Mouse (Mus musculus): ENCODE data around the gene Fank1.

Gene Fank1

DNA sequence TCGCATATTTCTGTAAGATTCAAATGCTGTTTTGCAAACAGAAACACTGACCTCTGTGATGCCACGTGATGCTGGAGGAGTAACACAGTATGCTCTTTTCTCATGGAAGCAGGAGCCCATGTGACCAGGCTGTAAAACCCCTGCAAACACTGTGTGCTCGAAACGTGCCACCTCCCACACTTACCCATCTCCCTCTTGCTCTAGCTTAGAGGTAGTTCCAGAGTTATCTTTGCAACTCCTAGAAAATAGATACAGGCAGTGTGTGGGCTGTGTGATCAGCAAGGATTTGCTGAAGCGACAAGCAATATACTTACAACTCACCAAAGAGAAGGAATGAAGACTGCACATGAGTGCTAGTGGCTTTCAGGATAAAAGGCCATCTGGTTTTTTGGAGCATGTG is 8.1 kb upstream of the Fank1 start:
- no peak for DNase-seq

GRCm38 (mm10) chr7:133775179-133775578 is 1.5 kb upstream of the Fank1 start:
- no peak for DNase-seq

DNA sequence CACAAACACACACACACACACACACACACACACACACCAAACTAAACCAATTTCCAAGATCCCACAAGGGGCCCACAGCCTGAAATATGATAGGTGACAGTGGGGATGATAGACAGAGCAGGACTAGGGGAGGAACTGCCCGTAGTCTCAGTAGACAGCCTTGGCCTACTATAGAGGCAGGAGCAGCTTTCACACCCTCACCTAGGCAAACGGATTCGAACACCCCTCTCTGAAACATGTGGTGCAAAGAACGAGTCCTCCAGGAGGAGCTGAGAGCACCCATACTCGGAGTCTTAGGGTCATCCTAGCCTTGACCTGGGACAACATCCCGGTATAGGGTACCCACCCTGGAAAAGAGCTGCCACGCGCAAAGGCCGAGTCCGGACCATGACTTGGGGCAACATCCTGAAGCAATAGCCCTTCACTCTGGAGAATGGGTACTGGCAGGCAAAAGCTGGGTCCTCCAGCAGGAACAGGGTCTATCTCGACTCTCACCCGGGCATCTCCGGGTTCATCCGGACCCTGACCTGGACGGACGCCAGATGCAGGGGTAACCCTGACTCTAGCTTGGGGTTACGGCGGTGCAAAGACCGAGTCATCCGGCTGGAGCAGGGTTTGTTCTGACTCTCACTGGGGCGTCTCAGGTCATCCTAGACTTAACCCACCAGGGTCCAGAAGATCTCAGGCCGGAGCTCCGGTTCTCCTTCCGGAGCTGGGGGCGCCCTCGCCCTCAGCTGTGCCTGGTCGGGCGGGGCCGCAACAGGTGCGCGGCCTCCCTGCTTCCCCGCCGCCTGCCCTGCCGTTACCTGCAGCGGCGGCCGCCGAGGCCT is 650 bp upstream of the Fank1 start:
- DNase-seq = peak in 1 of 2 experiments; percentile 68

- DNase-seq = no peak
Observed at GRCm38 (mm10) chr7:133781583-133781982, 4.9 kb downstream of the Fank1 start.

- no peak for DNase-seq
Observed at GRCm38 (mm10) chr7:133781991-133782390, 5.3 kb downstream of the Fank1 start.

DNA sequence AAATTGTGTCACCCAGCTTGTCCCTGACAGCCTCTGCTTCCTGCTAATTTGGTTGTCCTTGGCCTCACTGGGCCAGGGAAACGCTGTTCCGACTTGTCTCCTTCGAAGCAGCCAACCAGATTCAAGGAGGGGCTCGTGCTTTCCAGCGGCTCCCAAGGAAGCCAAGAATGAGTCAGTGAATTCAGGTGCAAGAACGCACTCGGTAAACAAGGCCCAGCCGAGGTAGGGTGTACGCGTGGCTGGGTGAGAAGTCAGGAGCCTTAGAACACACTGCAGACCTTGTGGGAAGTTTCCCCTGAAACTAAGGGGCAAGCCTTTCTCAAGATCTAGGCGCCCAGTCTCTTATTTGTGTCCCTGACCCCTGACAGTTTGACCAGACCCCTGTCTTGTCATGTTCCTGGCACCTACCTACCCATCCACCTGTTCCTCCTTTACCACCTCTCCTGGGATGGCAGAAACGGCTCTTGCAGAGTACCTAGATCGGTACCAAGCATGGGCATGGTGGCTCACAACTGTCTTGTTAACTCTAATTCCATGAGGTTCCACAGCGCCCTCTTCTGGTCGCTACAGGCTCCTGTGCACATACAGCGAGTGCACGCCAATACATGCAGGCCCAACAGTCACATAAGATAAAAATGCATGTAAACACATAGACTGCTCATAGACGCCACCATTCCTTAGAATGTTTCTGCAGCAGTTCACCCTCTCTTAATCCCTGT is 6.2 kb downstream of the Fank1 start, which contains the start of gene Dhx32:
TSS of gene Dhx32 (minus strand) at position 10 of the 719 bp plus-strand sequence.
- peak; percentile 86 to 93 for DNase-seq

DNA sequence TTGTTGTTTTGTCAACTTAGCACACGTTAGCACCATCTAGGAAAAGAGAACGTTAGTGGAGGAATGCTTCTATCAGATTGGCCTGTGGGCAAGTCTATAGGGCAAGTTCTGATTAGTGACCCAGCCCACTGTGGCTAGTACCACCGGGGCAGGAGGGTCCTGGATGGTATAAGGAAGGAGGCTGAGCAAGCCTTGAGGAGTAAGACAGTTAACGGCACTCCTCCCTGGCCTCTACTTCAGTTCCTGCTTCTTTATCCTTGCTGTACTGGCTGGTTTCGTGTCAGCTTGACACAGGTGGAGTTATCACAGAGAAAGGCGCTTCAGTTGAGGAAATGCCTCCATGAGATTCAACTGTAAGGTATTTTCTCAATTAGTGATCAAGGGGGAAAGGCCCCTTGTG is 10.9 kb downstream of the Fank1 start:
- DNase-seq = no peak

DNA sequence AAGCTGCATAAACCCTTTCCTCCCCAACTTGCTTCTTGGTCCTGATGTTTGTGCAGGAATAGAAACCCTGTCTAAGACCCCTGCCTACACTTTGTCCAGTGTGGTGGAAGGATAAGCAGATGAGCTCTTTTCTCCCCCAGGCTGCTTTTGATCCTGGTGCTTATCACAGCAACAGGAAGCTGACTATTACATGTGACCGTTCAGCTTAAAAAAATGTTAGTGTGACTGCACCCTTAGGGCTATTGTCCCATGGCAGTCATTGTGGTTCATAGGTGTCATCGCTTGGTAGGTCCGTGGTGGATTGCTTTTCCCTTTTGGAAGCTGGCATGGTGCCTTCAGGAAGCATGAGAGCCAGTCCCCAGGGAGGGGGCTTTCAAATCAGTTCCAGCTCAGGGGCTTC is 11.5 kb downstream of the Fank1 start:
- peak in 1 of 2 experiments; percentile 32 for DNase-seq

DNA sequence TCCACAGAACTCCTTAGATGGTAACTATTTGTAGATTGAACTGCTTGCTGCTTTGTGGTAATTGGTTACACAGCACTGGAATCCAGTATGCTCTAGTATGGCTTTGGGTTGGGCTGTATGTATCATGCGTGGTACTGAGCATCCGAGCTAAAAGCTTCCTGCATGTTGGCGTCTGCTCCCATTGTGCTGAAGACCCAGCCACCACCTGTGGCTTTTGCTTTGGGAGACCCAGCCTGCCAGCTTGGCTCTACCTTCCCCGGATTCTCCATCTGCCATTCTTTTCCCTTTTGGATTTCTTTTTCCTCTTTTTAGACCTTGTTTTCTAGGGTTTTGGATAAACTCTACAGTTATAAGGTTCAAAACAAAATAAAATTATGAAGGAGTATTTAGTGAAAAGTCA is 13.5 kb downstream of the Fank1 start:
- DNase-seq = peak; percentile 71 to 83

DNA sequence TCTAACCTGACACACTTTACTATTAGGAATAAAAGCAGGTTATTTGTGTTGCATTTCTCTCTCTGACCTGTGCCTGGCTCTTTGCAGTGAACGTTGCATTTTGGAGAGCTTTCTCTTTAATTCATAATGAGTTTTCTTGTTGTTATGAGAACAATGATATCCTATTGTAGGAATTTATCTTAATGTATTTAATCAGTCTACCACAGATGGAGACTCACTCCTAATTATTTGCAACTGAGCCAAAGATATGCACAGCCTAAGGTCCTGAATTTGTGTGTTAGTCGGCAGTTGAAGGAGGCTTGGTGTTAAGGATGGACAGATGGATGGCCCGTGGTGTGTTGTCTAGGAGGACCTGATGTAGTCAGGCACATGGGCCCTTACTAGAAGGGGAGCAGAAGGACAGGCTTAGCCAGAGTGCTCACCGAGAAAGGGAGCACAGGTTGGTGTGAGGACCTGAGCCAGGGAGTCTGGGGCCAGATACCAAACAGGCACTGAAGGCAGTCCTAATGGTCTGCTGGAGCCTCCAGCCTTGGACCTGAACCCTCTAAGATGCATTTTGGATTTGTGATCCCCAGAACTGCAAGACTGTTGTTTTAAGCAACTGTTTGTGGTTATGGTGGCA is 14.1 kb downstream of the Fank1 start:
- DNase-seq = peak; percentile 47 to 58

- no peak for DNase-seq
Observed at GRCm38 (mm10) chr7:133792771-133793170, 16.1 kb downstream of the Fank1 start.

DNA sequence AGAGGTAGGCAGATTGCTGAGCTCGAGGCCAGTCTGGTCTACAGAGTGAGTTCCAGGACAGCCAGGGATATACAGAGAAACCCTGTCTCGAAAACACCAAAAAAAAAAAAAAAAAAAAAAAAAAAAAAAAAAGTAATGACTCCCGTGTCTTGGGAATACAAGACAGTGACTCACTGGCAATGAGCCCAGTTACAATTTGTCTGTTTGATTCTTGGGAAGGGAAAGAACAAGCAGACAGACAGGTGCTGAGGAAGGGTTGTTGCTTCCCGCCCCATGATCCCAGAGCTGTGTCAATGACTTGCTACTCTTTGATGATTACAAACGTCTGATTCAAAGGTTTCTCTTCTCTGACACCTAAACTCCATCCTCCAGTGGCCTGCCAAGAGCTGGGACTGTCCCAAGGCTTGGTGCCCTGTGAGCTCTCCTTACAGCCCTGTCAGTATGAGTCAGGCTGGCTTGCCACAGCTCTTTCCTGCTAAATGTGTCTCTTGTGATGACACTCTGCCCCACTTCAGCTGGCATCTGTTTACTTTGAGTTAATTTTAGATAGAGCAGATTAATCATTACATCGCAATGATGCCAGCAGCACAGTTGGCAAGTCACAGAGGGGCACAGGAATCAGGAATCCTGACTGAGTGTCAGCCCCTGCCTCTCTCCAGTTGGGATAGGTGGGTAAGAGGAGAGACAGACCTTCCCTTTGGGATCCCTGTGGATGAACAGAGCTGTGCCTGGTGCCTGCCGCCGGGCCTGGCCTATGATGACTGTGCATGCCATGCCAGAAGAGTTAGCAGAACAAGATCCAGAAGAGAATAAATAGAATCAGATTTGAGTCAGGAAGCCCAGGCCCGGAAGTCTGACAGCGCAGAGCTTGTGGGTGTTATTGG is 16.8 kb downstream of the Fank1 start:
- DNase-seq = peak; percentile 56 to 59

DNA sequence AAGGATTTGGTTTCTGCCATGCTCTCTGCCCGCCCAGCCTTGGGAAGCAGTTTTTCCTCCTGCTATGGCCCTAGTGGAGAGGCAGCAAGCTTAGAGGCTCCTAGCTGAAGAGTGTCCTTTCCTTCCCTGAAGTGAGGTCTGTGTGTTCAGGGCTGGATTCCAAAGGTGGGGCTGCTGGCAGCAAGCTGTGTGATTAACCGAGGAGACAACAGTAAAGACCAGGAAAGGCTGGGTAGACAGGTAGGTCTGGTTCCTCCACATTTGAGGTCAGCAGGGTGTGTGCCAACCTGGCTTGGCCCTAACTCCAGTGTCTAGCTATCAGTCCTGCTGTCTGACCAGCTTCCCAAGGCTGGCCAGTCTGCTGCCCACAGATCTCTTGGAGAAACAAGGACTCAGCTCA is 18.1 kb downstream of the Fank1 start:
- peak; percentile 36 to 46 for DNase-seq

GRCm38 (mm10) chr7:133799928-133800327 is 23.3 kb downstream of the Fank1 start:
- DNase-seq = no peak

- DNase-seq = peak in 1 of 2 experiments; percentile 43
Observed at GRCm38 (mm10) chr7:133801823-133802222, 25.2 kb downstream of the Fank1 start.

GRCm38 (mm10) chr7:133805614-133806175 is 29.0 kb downstream of the Fank1 start:
- peak; percentile 87 to 92 for DNase-seq

GRCm38 (mm10) chr7:133812927-133813326 is 36.3 kb downstream of the Fank1 start:
- DNase-seq = no peak

- DNase-seq = no peak
Observed at GRCm38 (mm10) chr7:133813331-133813730, 36.7 kb downstream of the Fank1 start.

- peak in 1 of 2 experiments; percentile 15 for DNase-seq
Observed at GRCm38 (mm10) chr7:133823751-133824150, 47.1 kb downstream of the Fank1 start.

GRCm38 (mm10) chr7:133824579-133824978 is 47.9 kb downstream of the Fank1 start:
- DNase-seq = peak; percentile 13 to 37

GRCm38 (mm10) chr7:133828514-133828913 is 51.9 kb downstream of the Fank1 start:
- DNase-seq = no peak

- no peak for DNase-seq
Observed at GRCm38 (mm10) chr7:133829579-133829978, 52.9 kb downstream of the Fank1 start.
